Mouse (Mus musculus) regulatory T cell (primary cell): ENCODE measurements around the gene Gm21103.
"Not testable (repeated sequence)": the region's sequence is repeated elsewhere in the genome, so short reads cannot be mapped to it uniquely, and the experiment has no call there.

Experiments used
- in situ Hi-C: fragments of 300-600 bp; cut with MboI, MseI; formaldehyde crosslinking; loops from one replicate; pipeline ENCODE4 v1.15.1; 2025; ENCODE audit warnings: high pct_unique_total_duplicates

The Gm21103 gene

DNA sequence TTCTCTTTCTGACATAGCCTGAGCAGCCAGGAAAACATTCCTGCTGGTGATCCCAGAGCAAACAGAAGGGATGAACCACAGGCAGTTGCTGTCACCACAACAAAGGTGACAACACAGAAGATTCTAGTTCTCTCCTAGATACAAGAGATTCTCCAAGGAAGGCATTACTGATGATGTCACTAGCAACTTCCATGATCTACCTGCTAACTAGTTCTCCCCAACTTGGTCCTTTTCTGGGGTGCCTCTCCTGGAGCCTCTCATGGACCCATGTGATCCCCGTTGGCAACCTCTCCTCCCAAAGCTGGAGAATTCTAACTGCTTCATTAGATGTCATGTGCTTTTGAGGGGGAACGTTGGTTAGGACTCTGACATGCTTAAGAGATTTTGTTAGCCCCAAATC lies at the start of gene Gm21103:
Gene Gm21103, minus strand, starts transcription at position 101 of the 400 bp plus-strand sequence.
- in situ Hi-C loops, result loop anchor here (25.0 kb wide), 1 partner anchor 333 kb away; no protein-coding TSS in a partner anchor

DNA sequence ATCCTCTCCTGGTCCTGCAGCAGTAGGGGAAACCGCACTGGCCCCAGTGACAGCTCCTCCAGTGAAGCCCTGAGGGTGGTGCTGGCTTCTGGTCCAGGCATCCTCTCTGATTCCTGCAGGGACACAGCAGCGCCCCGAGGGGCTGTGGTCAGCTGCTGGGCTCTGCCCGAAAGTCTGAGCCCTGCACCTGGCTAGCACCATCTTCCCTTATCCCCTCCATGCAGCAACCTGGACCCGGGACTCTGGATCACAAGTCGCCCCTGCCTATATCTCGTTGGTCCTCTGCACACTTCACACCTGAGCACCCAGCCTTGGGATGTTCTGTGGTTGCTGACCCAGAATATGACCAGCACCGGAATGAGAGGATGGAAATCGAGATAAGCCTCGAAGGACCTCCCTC lies 38.9 kb upstream of the Gm21103 start, which contains the start of gene Gm3618:
Gene Gm3618, minus strand, starts transcription at position 101 of the 400 bp plus-strand sequence.
- in situ Hi-C loops, result not testable (repeated sequence)

GRCm38 (mm10) chr14:6286931-6287715 lies 17.5 kb downstream of the Gm21103 start, which contains the start of gene Gm3411:
Gm3411 (minus strand) TSS chr14:6287250.
- in situ Hi-C loops, result loop anchor here (25.0 kb wide), 2 partner anchors 1200 to 1425 kb away; partner anchors contain the start of genes Gm3264 and Gm3752
